Mouse (Mus musculus) forebrain, postnatal 0 days (tissue): Measurements from ENCODE around the gene Wrap53. TPM values are rescaled to one million over a fixed set of nuclear protein-coding genes. Genes with fewer than 3 reads are reported as not detected.

ENCODE experiments used
- ATAC-seq: fragments of 200-750 bp; cut with Nextera tagmentation; 2 replicates; pipeline ENCODE4 v1.8.0; 2017; ENCODE audit warnings: mild to moderate bottlenecking, moderate library complexity
- DNase-seq: peaks from one replicate; pipeline ENCODE4 v3.0.0-alpha.2; 2015
- H3K27ac ChIP-seq: fragments of 300-500 bp; sonication (generic); 2 replicates; pipeline ENCODE4 v1.5.1; 2014; ENCODE audit warnings: low read depth, mild to moderate bottlenecking, antibody characterized with exemption, low read length, moderate library complexity, mixed read lengths
- H3K27me3 ChIP-seq: fragments of 300-500 bp; sonication (generic); 2 replicates; pipeline ENCODE4 v1.6.1; 2014; ENCODE audit warnings: mild to moderate bottlenecking, low read length, mixed read lengths; ENCODE audit not compliant: insufficient read depth
- H3K36me3 ChIP-seq: fragments of 300-500 bp; sonication (generic); 2 replicates; pipeline ENCODE4 v1.6.1; 2014; ENCODE audit warnings: mild to moderate bottlenecking, moderate library complexity; ENCODE audit not compliant: insufficient read depth
- H3K4me1 ChIP-seq: fragments of 300-500 bp; sonication (generic); 2 replicates; pipeline ENCODE4 v1.6.1; 2014; ENCODE audit warnings: antibody characterized with exemption; ENCODE audit not compliant: insufficient read depth
- H3K4me2 ChIP-seq: fragments of 300-500 bp; sonication (generic); 2 replicates; pipeline ENCODE4 v1.6.1; 2014; ENCODE audit warnings: low read depth, mild to moderate bottlenecking, moderate library complexity
- H3K4me3 ChIP-seq: fragments of 300-500 bp; sonication (generic); 2 replicates; pipeline ENCODE4 v1.5.1; 2014; ENCODE audit warnings: low read depth, low read length, mixed read lengths
- H3K9ac ChIP-seq: fragments of 300-500 bp; sonication (generic); 2 replicates; pipeline ENCODE4 v1.6.1; 2014; ENCODE audit warnings: mild to moderate bottlenecking
- H3K9me3 ChIP-seq: fragments of 300-500 bp; sonication (generic); 2 replicates; pipeline ENCODE4 v1.6.1; 2016; ENCODE audit warnings: low read length
- CTCF ChIP-seq: sonication (generic); IDR thresholded peaks from 2 replicates; pipeline ENCODE4 v1.5.1; 2016; ENCODE audit warnings: antibody characterized with exemption, control low read depth, low read depth
- WGBS: fragments of 180-500 bp; shearing (Covaris S2); extraction: QIAGEN DNeasy Blood & Tissue Kit; methylation state at CpG from one replicate; pipeline ENCODE4 v1.1.7; 2014; 5-methylcytosine and 5-hydroxymethylcytosine counted together
- polyA plus RNA-seq: library from polyadenylated mRNA; unstranded; fragments of >200 nt; fragmentation: Nextera tagmentation; extraction: Ambion mirVana; gene quantifications from 2 replicates; pipeline ENCODE4 v1.2.1, GENCODE M21; 2015
- total RNA-seq: library from RNA; depleted of rRNA; stranded (reverse); fragments of >200 nt; gene quantifications from 2 replicates; pipeline ENCODE4 v1.2.3, GENCODE M21; 2014

The Wrap53 gene
- total and polyA plus RNA-seq, 2 experiments from 2014 or later, result 10.5 to 17.3 TPM

DNA sequence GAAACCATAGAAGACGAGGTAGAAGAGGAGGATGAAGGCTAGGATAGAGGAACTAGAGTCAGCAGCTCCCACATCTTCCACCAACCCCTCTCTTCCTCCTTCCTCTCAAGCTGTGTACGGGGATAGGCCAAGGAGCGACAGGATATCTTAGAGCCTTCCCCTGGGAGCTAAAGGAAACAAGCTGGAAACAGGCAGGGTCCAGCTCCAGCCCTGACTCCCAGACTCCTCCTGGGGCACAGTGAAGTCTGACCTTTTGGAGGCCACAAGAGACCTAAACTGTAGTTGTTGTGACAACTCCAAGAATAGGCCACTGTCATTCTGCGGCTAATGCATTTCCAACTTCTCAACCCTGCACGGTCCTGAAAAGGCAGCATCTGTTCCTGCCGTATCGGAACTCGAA is 23.5 kb upstream of the Wrap53 start:
- Histone ChIP-seq H3K9me3 (no peaks in the 10 kb centered on the region), H3K27ac (no peak overlapping the region), H3K4me1 (peaks cover 15% of the 10 kb centered on the region), H3K4me2 (peak overlapping the region; percentile 94), H3K27me3 (no peaks in the 10 kb centered on the region), H3K9ac (no peak overlapping the region), H3K36me3 (peaks cover 23% of the 10 kb centered on the region; the same call in 1 of the 2 replicates), H3K4me3 (no peak overlapping the region)
- DNase-seq (no peak), ATAC-seq (no peak)
- 78% methylated on average over 8 of the region's 8 CpGs for WGBS
- TF ChIP-seq CTCF, result no peak

DNA sequence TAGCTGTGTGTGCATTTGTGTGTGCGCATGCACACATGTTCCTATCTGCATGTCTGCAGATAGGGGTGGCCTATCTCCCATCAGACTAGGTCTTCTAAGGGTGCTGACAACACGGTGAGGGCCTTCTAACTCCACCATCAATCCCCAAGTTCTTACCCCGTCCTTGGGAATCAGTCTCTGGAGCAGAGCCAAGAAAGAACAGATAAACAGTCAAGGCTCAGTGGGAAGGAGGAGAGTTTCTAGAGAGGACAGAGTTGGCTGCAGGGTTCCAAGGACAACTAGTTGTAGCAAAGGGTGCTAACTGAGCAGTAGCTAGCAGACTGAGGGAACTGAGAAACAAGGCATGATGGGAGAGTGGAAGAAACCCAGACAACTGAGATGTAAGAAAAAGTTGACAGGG is 21.7 kb upstream of the Wrap53 start:
- H3K27ac ChIP-seq, result no peak overlapping the region
- no peak for ATAC-seq
- H3K9ac ChIP-seq, result no peak overlapping the region
- no peak overlapping the region for H3K4me3 ChIP-seq
- peaks cover 23% of the 10 kb centered on the region; the same call in 1 of the 2 replicates for H3K36me3 ChIP-seq
- no peak for DNase-seq
- H3K27me3 ChIP-seq, result no peaks in the 10 kb centered on the region
- H3K4me1 ChIP-seq, result peaks cover 15% of the 10 kb centered on the region
- TF ChIP-seq CTCF, result no peak
- H3K4me2 ChIP-seq, result no peak overlapping the region
- no peaks in the 10 kb centered on the region for H3K9me3 ChIP-seq
- WGBS, result 72% methylated on average over 3 of the region's 3 CpGs

DNA sequence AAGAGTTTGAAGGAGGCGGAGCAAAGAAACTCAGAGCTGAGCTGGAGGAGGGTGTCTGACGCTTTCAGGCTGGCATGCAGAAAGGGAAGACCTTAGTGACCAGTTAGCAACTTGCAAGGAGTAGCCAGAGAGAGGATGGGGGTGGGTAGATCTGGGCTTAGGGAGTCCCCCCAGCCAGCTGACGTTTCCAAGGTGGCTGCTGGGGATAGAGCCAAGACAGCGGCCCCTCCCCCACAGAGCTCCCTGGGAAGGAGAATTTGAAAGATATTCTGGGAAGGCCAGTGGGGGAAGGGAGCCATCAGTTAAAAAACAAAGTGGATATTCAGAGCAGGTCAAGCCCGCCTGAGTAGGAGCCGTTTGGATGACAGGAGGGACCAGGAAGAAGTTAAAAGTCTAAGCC is 20.0 kb upstream of the Wrap53 start:
- Histone ChIP-seq H3K9me3 (no peaks in the 10 kb centered on the region), H3K27ac (0 out of 2 replicates have a peak overlapping the region, but pooled peaks have one; percentile 35), H3K27me3 (no peaks in the 10 kb centered on the region), H3K4me2 (no peak overlapping the region), H3K4me1 (peaks cover 15% of the 10 kb centered on the region), H3K4me3 (no peak overlapping the region), H3K9ac (0 out of 2 replicates have a peak overlapping the region, but pooled peaks have one; percentile 22), H3K36me3 (peaks cover 30% of the 10 kb centered on the region; the same call in 1 of the 2 replicates)
- TF ChIP-seq CTCF, result no peak
- peak; percentile 50 for DNase-seq
- ATAC-seq, result peak; percentile 74; the same call in 1 of the 2 replicates
- WGBS, result 11% methylated on average over 6 of the region's 6 CpGs

DNA sequence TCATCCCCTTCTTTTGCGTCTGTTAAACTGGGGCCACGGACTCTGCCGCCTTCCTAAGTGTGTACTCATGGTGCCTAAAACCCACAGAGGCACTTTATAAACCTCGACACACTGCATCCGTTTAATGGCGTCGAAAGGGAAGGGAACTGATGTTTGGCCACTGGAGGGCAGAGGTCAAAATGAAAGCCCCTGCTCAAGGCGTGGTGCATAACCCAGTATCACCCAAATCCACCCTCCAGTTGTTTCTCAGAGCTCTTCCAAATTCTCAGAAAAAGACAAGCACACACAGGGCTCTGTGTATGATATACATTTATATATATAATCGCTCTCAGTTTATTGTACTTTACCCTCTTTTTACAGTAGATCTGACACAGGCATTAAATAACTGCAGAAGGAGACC is 19.4 kb upstream of the Wrap53 start:
- DNase-seq (no peak), ATAC-seq (no peak)
- Histone ChIP-seq H3K27me3 (no peaks in the 10 kb centered on the region), H3K4me3 (no peak overlapping the region), H3K4me1 (peaks cover 15% of the 10 kb centered on the region), H3K36me3 (peaks cover 30% of the 10 kb centered on the region; the same call in 1 of the 2 replicates), H3K4me2 (no peak overlapping the region), H3K27ac (no peak overlapping the region), H3K9me3 (no peaks in the 10 kb centered on the region), H3K9ac (no peak overlapping the region)
- WGBS, result 17% methylated on average over 9 of the region's 9 CpGs
- no peak for TF ChIP-seq CTCF

DNA sequence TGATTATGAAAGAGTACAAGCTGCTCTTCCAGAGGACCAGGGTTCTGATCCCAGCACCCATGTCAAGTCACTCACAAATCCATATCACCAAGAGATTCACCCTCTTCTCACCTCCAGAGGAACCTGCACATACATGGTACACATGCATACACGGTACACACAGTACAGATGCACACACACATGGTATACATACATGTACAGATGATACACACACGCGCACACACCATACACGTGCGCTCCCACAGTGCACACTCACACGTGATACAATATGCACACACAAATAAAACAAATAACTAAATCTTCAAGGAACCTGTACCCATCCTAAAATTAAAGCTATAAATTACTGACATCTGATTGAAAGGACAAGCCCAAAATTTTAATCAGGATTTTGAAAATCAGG is 14.8 kb upstream of the Wrap53 start:
- Histone ChIP-seq H3K9me3 (no peaks in the 10 kb centered on the region), H3K4me2 (no peak overlapping the region), H3K36me3 (peaks cover 30% of the 10 kb centered on the region), H3K27ac (no peak overlapping the region), H3K27me3 (no peaks in the 10 kb centered on the region), H3K9ac (no peak overlapping the region), H3K4me1 (no peaks in the 10 kb centered on the region; the same call in 1 of the 2 replicates), H3K4me3 (no peak overlapping the region)
- DNase-seq, result no peak
- ATAC-seq, result no peak
- WGBS, result 95% methylated on average over 6 of the region's 6 CpGs
- no peak for TF ChIP-seq CTCF

DNA sequence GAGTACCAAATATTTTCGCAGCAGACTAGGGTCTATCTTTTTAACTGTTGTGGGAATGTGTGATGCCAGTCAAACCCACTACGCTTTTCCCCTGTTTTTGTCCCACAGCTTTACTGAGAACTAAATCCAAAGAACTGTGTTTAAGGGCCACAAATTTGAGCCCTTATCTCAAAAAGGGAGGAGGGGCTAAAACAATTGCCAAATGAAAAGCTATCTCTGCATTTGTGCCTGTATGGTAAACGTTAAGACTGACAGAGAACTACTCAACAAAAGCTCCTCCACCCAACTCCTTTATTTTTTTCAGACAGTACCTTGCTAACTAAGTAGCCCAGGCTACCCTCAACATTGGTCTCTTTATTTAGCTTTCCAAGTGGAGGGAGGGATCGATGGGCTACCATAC is 12.7 kb upstream of the Wrap53 start:
- 72% methylated on average over 4 of the region's 4 CpGs for WGBS
- peak overlapping the region; percentile 10; the same call in 1 of the 2 replicates for H3K27ac ChIP-seq
- peaks cover 44% of the 10 kb centered on the region for H3K36me3 ChIP-seq

DNA sequence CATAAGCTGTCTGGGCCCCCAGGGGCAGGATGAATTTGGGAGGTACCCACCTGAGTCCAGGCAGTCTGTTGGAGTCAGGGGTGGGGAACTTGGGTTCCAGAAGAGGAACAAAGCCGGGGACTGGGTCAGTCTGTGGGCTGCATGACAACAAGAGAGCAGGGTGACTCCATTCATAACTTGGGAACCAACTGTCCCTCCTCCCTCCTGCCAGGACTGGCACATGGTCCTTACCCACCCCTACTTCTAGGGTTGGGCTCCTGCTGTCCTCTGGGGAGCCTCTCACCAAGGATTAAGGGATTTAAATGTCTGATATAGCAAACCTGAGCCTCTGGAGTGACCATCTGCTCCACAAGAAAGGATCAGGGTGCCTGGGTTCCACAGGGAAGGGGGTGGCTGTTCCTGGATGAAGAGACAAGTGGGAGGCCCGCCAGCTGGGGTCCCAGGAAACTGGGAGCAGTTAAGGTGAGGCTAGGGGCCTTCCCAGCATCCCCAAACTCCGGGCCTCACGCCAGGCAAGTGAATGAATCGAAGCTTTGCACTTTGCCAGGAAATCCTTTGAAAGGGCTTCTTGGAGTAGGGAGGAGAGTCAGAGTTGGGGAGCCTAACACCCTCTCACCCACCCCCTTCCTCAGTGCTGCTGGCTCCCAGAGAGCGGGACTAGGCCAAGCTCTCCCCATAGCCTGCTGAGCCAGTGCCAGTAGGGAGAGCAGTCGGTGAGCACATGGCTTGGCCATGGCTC is 12.0 kb upstream of the Wrap53 start:
- H3K27me3 ChIP-seq, result no peaks in the 10 kb centered on the region
- no peak overlapping the region for H3K9ac ChIP-seq
- no peak for TF ChIP-seq CTCF
- H3K9me3 ChIP-seq, result no peaks in the 10 kb centered on the region
- H3K36me3 ChIP-seq, result peaks cover 51% of the 10 kb centered on the region
- no peak overlapping the region for H3K4me3 ChIP-seq
- DNase-seq (peak; percentile 77), ATAC-seq (peak; percentile 95)
- WGBS, result 28% methylated on average over 7 of the region's 7 CpGs
- peak overlapping the region; percentile 62 for H3K27ac ChIP-seq
- H3K4me2 ChIP-seq, result no peak overlapping the region
- H3K4me1 ChIP-seq, result no peaks in the 10 kb centered on the region

More for the DNA sequence above, 12.7 kb upstream of the Wrap53 start:
- DNase-seq (no peak), ATAC-seq (no peak)
- Histone ChIP-seq H3K4me3 (no peak overlapping the region), H3K4me2 (no peak overlapping the region), H3K4me1 (no peaks in the 10 kb centered on the region), H3K9ac (no peak overlapping the region), H3K27me3 (no peaks in the 10 kb centered on the region), H3K9me3 (no peaks in the 10 kb centered on the region)
- TF ChIP-seq CTCF, result no peak
